Mouse (Mus musculus) T-helper 17 cell (primary cell): ENCODE measurements around the gene Tdrd12.
"Not testable (repeated sequence)": the region's sequence is repeated elsewhere in the genome, so short reads cannot be mapped to it uniquely, and the experiment has no call there.

Source experiments
- in situ Hi-C, 2 experiments: fragments of 300-600 bp; cut with MboI, MseI; formaldehyde crosslinking; loops; 1 replicate in 1 of 2; 2 replicates in 1 of 2; pipeline ENCODE4 v1.15.1; 2025; ENCODE audit warnings: high pct_unique_total_duplicates in 2 of 2

Tdrd12 gene

DNA sequence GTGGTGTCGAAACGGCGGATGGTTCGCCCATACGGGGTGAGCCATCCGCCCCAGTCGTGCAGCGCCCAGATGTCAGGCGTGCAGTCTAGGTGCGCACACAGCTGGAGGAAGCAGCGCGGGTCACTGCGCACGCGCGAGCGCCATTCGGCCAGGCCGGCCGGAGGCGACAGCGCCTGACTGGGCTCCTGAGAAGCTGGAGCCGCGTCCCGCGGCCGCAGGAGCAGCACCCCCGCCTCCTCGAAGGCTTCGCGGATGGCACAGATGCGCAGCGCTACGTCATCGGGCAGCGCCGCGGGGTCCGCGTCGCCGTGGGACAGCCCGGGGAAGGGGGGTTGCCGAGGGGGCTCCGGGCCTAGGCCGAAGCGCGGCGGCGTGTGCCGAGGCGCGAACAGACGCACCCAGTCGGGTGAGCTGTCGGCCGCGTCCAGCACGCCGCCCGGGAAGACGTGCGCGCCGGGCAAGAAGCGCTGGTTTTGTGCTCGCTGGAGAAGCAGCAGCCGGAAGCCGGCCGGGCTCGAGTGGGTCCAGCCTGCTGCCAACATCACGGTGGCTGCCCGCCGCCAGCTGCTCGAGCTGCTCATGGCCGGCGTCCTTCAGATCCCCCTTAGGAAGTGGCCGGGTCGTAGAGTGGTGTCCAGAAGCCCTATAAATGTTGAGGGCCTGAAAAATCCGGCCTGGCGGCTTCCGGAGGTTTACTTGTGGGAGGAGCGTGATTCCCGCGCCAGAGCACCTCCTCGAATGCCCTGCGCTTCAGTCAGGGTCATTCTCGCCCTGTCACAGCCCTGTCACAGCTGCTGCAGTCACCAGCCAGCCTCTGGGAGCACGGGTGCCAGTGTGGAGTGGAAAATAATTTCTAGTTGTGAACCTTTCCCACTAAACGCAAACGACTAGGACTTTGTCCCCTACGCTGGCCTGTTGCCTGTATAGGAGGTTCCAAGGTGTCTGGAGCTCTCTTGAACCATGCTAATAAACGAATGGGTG lies 18.0 kb upstream of the Tdrd12 start:
- in situ Hi-C loops = no loop called here

DNA sequence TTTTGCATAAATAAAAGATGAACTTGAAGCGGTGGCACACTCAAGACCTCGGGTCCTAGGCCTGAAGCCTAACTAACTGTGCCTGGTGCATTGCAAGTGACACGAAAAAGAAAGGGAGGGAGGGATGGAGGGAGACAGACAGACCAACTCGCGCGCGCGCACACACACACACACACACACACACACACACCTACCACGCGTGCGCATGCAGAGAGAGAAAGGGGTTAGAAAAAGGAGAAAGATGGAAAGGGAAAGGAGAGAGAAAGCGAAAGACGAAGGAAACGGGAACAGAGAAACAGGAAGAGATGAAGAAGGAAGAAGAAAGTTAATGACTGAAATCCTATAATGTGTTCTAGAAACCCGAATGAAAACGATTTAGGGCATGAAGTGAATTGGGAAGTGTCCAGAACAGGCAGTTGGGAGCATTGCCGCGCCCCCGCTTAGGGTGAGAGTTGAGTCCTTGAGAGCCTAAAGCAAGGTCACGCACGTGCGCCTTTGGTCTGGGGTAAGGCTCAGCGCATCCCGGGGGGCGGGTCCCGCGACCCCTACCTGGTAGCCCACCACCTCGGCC lies 17.1 kb upstream of the Tdrd12 start:
- in situ Hi-C loops = no loop called here

DNA sequence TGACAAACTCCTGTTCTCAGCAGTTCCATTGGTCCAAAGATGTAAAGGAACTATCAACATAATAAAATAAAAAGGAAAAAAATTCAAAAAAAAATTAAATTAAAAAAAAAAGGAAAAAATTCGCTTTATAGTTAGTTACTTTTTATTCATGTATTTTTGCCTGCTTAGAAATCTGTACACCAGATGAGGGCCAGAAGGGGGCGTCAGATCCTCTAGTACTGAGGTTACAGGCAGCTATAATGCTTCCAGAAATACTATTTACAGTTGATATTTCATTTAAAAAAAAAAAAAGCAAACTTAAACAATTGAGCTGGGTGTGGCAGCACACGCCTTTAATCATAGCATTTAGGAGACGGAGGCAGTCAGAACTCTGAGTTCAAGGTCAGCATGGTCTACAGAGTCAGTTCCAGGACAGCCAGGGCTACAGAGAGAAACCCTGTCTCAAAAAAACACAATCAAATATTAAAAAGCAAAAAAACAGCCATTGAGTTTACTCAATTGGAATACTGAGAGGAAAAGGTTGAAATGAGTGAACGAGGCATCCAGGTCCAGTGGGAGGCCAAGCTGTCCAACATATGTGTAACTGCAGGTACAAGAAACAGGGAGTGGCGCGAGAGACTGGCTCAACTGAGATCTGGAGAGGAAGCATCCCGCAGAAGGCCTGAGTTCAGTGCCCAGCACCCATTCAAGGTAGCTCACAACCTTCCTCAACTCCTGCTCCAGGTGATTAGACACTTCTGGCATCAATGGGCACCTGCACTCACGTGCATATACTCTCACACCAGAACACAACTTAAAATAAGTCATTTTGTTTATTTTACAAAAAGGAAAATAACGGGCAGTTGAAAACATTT lies 16.4 kb upstream of the Tdrd12 start:
- in situ Hi-C loops = no loop called here

DNA sequence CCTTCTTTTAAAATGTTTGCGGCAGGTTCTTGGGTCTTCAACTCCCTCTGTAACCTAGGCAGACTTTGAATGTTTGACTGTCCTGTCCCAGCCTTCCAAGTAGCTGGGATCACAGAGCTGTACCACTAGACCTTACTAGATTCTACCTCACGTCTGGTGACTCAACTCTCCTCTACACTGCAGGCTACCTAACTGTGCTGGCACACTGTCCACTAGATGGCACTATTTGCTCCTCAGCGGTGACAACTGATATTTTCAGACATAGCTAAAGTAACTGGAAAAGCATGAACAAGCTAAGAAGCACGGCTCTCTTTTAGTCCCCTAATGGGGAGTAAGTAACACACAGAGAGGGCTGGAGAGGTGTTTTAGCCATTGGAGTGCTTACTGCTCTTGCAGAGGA lies 8.3 kb upstream of the Tdrd12 start:
- in situ Hi-C loops = loop anchor here in 1 of 2 experiments (10.0 kb wide), 1 partner anchor 481 kb away; no protein-coding TSS in a partner anchor

DNA sequence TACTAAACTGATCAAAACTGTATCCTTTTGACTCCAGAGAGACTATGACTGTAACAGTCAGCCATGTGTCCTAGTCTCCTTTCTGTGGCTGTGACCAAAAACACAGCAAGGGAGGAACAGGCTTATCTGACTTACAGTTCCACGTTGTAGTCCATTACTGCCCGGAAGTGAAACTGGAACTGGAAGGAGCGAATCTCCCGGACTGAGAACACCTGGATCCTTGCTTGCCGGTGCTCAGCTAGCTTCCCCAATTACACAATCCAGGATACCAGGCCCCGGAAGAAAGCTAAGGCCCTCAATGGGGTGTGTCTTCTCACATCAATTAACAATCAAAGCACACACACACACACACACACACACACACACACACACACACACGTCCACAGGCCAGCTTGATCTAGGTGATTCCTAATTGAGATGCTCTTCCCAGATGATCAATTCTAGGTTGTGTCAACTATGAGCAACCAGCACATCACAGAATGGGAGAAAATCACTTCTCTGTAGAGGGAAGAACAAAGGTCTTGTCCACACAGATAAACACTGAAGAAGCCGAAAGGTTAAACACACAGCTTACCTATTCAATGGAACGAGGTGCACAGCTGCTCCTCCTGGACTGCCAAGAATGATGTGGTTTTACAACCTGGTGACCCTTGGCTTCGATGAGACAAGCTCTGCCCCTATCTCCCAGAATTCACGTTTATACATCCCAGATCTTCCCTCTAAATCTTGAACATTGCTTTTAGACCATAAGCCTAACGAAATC lies 1.6 kb downstream of the Tdrd12 start:
- in situ Hi-C loops = no loop called here

DNA sequence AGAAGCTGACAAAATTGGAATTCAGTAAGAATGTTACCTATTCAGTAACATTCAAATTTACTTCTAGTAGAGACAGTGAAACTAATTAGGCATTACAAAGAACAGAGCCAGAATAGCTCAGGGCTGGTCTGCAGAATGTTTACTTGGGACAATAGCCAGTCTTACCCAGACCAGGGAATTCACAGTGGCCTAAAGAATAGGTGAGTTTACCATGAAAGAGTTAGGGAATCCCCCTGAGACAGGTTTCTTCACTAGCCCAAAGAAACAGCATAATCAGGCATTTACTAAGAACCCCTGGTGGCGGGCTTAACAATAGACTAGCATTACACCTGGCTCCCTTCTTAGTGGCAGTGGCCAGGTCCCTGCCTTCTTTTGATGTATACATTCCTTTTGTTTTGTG lies 7.0 kb downstream of the Tdrd12 start:
- in situ Hi-C loops = not testable (repeated sequence)

DNA sequence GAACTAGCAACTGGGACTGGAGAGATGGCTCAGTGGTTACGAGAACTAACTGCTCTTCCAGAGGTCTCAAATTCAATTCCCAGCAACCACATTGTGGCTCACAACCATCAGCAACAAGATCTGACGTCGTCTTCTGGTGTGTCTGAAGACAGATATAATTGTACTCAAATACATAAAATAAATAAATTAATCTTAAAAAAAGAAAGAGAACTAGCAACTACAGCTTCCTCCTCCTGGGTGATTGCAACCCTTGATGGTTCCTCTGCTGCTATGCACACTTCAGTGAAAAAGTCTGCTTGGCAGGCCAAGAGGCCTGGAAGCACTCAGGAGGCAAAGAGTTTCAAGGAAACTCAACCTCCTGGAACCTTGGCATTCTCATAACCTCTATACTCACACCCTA lies 7.5 kb downstream of the Tdrd12 start:
- in situ Hi-C loops = no loop called here

DNA sequence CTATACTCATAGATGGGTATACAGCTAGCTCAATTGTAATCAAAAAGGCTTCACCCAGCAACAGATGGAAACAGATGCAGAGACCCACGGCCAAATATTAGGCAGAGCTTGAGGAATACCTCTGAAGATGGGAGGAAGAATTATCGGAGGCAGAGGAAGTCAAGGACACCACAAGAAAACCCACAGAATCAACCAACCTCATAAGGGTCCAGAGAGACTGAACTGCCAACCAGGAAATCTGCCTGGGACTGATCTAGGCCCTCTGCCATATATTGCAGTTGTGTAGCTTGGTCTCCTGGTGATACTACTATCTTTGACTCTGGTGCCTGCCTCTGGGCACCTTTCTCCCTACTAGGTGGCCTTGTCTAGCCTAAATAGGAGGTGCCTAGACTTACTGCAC lies 10.8 kb downstream of the Tdrd12 start:
- in situ Hi-C loops = no loop called here

DNA sequence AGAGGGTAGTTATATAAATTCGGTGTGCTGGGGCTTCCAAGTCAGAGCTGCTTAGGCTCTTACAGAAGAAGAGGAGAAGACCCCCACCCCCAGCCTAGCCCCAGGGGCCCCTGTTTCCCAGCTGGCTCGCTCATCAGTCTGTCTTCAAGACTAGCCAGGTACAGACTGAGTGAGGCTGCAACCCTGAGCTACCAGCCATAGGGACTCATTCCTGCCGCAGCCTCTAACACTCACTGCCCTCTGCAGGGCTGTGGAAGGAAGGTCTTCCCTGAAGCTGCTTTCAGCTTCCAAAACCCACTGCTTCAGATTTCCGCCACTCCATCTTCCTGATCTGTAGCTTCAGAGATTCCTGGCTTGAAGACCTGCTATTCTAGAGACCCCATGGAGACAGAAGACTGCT lies 35.5 kb downstream of the Tdrd12 start:
- in situ Hi-C loops = no loop called here

DNA sequence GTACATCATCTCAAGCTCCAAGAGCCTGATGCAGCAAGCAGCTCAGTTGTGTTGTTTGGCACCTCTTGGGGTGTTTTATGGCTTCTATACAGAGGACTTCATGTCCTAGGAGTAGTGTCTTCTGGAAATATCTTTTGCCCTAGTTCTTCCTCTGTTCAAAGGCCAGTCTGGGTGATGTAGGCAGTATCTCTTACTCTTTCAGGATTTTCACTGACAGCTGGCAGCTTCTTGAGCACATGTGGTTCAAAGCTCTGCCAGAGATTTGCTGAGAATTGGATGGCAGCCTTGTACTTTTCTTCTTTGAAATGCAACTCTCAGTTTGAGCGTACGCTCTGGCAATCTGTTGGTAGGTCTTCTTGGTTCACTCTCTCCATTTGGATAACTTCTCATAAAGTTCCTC lies 40.0 kb downstream of the Tdrd12 start:
- in situ Hi-C loops = loop anchor here in 1 of 2 experiments (5.0 kb wide), 1 partner anchor 70 kb away; no protein-coding TSS in a partner anchor

DNA sequence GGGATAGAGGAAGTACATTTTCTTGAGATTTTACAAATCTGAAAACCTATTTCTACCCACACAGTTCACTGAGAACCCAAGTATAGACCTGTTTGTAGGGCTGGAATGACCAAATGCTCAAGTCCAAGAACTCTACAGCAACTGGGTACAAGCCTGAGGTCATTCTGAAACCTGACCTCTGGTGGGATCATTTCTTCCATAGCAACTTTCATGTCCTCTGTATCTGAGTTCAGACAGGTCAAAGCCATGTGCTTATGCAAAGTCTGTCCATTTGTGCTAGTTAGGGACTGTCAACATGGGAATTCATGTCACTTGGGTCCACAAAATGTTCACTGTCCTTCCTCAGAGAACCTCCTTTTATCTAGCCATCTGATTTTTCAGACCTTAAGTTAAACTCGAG lies 46.5 kb downstream of the Tdrd12 start:
- in situ Hi-C loops = no loop called here

DNA sequence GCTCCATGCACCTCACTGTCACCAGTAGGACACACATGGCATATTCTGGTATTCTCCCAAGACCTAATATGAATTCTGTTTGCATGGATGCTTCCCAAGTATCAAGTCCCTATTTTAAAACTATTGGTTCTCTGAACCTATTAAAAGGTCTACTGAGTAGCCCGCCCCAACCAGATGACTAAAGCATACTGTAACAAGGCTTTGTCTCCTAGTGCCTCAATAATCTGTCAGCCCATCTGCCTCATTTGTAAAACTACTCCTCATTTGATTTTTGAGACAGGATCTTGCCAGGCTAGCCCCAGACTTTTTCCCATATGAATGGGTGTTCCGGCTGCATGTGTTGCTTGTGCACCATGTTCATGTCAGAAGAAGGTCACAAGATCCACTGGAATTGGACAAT lies 47.4 kb downstream of the Tdrd12 start:
- in situ Hi-C loops = no loop called here

DNA sequence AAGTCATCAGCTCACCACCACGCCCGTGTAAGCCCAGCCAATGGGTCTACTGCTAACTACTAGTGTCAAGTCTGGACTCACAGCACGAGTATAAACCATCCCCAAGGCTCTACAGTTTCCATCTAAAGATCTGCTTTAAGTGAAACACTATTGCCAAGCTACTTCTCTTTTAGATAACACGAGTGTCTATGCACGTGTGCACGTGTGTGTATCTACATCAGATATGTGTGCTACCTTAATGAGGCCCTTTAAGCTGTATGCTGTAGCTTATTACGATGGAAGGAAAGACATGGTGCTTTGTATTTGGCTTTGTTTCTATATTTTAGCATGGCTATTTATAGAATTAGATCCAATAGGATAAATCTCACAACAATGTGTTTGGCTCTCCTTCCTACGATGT lies 51.0 kb downstream of the Tdrd12 start:
- in situ Hi-C loops = no loop called here

DNA sequence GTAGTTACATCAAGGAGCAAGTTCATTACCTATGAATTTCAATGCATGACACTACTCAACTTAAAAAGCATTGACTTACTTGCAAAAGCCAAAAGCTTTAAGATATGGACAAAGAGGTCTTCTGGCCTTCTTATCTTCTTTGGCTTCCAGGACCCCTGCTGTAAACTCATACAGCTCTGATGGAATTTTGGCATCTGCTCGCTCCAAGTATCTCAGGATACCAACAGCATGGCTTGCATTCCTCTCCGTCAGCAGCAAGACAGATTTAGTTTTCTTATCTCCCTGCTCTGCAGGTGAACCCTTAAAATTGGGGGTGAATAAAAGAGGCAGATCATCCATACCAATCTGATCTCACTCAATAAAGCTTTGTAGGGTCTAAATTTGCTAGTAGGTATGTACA lies 52.4 kb downstream of the Tdrd12 start:
- in situ Hi-C loops = no loop called here

DNA sequence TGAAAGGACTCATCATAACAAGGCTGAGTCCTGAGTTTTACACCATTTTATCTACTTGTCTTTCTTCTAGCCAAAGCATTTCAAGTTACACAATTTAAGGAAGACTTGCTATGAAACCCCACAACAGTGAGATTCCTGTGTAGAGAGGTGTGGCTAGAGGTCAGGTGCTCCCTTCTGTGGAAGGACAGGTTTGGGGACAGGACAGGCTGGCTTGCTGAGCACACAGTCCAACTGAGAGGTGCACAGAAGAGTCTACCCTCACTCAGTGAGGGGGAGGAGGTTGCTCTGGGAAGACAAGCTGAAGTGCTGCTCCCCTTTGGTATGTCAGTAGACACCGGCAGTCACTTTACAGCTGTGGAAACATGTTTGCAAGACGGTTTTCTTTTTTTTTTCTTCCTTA lies 61.1 kb downstream of the Tdrd12 start:
- in situ Hi-C loops = no loop called here

DNA sequence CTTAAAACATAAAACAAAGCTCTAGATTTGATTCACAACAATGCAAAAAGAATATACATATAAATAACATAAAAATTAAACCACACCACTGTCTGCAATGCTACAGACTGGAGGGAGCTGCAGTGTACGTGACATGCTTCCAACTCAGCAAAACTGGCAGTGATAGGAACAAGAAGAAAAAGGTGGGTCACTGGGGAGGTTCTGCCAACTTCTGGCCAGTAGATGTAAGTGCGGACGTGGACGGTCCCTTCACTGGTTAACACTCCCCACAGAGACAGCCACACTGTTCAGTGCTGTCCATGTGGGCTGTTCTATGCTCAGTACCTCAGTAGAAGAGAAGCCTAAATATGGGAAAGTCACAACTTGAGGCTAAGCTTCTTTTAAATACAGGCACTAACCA lies 66.8 kb downstream of the Tdrd12 start:
- in situ Hi-C loops = no loop called here

DNA sequence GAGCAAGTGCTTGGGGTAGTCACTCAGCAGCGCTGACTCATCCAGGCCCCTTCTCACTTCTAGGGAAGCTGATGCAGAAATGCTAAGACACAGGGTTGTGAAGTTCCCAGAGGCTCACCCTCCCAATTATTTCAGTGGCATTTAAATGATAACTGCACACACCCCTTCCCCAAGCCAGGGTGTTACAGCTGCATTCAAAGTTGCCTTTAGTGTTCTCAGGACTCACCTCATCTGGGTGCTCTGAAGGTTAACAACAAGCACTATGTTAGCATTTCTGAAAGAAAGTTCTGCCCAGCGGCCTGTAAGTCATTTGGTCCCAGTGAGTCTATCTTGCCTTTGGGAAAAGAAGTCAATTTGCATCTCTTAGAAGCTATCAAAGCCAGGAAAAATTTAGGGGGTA lies 69.7 kb downstream of the Tdrd12 start:
- in situ Hi-C loops = no loop called here

DNA sequence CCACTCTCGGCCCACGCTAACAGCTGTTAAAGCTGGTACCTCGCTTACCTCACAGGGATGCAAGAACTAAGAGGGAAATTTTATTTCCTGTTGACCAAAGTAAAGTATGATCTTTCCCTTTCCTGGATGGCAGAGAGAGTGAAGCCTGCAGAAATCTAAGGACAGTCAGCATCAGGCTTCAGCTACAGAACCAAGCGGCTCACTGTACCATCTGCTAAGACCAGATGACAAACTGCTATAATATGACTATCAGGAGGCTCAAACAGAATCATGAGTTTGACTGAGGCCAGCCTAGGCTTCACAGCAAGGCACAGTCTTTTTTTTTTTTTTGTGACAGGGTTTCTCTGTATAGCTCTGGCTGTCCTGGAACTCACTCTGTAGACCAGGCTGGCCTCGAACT lies 72.5 kb downstream of the Tdrd12 start:
- in situ Hi-C loops = no loop called here

DNA sequence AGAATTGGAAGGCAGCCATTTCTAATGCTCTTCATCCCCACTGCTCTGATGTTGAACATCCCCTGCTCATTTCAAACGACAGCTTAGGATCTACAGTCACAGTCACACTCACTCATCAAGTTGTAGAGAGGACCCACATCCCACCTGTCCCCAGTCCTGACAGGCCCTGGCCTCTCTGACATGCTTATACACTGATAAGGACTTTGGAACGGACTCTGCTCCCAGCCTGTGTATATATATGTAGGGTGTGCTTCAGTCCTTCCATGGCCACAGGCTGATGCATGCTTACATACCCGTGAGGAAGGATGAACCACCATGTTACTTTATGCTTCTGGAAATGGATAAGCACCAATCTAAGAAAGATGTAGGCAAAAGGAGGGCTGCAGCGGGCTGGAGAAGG lies 76.6 kb downstream of the Tdrd12 start:
- in situ Hi-C loops = no loop called here

DNA sequence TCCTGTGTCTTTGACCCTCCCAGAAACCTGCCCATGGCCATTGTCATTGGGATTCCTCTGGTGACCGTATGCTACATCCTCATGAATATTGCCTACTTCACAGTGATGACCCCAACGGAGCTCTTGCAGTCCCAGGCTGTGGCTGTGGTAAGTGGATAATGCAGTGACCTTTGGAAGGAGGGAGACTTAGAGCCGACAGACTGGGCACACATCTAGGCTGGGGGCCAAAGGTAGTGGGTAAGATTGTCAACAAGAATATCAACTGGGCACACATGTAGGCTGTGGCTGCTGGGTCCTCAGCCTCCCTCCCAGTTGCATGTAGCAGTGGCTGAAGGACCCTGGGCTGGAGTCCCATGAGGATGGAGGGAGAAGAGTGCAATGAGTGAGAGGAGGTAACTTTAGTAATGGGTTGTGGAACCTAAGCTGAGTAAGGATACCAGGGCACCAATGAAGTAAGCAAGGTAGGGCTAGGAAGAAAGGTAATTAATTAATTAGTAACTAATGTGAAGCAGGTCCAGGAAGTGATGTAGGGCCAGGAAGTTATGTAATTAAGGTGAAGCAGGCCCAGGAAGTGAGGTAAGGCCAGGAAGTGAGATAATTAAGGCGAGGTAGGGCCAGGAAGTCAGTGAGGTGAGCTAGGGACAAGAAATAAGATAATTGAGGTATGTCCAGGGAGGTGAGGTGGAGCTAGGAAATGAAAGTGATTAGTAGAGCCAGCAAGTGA lies 81.3 kb downstream of the Tdrd12 start:
- in situ Hi-C loops = no loop called here

DNA sequence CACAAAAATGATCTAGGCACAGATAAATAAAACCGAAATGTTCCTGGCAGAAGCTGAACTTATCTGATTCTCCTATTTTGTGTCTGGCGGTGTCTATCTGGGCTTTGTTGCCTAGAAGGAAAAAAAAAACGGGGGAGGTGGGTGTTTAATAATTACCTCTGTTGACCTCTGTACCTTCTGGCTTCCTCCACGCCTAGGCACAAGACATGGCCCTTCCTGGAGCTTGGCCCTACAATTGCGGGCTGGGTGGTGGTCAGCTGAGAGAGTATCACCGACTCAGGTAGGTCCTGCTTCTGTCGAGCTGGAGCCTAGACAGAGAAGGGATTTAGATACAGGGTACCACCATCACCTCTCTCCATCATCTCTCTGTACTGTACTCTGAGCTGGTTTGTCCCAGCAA lies 88.7 kb downstream of the Tdrd12 start:
- in situ Hi-C loops = no loop called here
